Mouse (Mus musculus): ENCODE measurements at regions not wholly inside any gene's neighbourhood (a gene's known extent, or its start where the extent isn't known, plus 50 kb on each side); places are given as distances from the start of the nearest gene placed in this dataset.

DNA sequence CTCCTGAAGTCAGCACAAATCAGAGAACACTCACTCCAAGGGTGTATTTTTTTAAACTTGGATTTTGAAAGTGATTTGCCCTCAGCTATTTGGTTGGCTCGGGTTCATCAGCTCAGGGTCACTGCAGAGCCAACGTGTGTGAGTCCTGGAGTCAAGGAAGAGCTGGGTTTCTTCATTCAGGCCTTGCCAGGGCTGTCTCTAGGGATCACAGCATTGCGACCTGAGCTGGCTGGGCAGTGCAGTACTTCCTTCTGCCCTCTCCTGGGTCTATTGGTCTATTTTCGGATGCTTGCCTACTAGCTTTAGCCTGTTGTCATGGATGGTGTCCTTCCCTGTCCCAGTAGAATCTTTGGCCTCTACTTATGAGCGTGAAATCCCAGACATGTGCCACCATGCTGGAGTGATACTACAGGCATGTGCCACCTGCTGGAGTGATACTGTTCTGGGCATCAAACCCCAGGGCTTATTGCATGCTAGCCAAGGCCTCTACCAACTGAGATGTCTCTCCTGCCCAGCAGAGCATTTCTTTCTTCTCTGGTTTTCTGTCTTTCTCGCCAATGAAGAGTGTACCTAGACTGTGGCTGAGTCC is 211.7 kb upstream of the Rbfox1 start:
- DNase-seq (ENCODE audit: low spot score): no peak

DNA sequence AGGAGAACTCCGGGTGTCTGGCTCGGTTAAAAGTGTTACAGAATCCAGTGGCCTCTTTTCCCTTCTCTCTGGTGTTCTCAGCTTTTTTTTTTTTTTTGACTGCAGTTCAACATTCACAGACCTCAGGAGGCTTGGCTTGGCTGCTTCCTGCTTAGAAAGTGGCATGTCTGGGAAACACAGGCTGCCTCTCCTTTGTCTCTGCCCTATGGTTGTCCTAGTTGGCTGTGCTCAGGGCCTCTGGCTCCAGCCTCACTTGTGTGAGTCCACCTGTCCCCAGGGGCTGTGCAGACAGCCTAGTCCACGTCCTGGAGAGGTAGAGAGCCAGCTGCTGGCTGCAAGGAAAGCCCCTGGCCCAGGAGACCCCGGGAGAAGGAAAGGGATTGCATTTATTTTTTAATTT is 212.3 kb upstream of the Rbfox1 start:
- no peak for DNase-seq (ENCODE audit: low spot score)

DNA sequence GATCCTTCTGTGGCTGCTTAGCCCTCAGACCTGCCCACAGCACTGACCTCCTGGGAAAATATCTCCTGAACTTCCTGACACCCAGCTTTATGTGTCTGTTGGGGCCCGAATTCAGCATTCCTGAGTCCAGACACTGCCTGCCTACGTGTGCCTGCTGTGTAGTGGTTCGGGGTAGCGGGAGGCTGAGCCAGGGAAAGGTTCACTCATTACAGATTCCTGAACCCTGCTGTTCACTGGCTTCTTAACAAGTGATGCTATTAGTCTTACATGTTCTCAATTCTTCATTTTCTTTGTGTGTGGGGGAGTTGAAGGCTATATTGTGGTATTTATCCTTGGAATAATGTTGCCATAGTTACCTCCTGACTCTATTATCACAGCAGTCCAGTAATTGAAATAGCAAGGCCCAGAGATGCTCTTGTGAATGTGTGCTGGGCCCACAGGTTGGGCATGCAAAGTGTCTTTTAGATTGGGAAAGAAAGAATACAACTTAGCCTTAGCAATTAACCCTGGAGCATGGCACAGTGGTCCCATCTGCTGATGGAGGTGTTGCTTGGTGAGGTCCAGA is 216.7 kb upstream of the Rbfox1 start:
- no peak for DNase-seq (ENCODE audit: low spot score)

DNA sequence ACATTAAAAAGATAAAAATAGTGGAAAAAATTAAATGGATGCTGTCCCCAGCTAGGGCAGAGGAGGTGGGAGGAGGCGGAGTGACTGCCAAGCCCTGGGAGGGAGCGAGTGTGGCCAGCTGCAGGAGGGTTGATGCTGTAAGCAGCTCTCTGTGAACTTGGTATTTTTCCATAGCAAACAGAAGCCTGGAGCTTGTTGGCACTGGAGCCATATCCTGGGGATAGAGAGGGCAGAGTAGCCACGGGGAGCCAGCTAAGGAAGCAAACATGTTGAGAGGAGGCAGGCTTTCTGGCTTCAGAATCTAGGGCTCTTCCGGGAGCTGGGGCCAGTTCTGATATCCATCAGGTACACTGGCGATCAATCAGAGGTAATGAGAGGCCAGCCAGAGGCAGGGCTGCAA is 223.2 kb upstream of the Rbfox1 start:
- DNase-seq (ENCODE audit: low spot score): no peak

DNA sequence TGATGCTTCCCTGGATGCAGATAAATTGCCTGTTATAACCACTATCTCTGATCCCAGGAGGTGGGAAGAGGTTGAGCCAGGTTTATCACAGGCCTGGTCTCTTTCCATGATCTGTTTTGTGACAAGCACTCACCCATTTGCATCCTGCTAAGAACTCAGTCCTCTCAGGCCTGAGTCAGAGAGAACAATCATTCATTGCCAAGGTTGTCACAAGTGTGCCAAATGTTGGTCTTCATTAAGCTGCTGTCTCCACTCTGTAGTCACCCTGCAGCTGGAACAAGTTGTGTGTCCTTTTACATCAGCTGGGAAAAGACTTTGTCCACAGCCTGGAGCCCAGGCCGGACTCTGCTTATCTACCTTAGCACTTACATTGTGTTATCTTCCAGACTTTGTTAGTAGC is 233.6 kb upstream of the Rbfox1 start:
- no peak for DNase-seq (ENCODE audit: low spot score)

DNA sequence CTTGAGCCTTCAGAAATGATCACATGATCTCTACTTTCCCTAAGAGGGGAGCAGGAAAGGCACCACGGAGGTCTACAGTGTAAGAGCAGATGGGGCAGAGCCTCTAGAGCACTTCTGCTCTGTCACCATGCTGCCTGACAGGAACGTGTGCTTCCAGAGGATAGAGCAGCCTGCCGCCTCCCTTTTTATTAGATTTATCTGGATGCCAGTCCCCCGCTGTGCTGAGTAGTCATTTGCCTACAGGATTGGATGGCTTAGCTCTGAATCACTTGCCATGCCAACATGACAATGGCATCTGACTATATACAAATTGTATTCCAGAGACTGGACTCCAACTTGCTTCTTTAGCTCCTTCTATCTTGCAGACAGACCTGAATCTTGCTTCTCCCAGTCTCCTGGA is 234.2 kb upstream of the Rbfox1 start:
- DNase-seq (ENCODE audit: low spot score): no peak

DNA sequence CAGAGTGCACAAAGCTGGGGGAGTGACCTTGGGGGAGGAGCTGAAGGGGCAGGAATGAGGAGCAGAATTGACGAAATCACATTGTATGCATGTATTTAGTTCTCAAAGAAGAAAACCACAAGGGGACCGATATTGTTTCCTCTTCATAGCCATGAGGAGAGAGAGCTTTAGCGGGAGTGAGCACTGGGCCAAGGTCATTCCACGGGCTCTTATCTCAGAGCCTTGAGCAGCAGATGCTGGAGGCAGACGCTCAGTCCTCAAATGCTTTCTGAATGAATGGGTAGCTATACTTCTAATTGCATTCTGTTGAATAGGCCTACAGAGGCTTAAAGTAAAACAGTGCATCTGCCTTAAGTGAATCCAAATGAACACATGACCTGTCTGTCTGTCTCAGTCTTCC is 245.2 kb upstream of the Rbfox1 start:
- DNase-seq (ENCODE audit: low spot score): no peak

DNA sequence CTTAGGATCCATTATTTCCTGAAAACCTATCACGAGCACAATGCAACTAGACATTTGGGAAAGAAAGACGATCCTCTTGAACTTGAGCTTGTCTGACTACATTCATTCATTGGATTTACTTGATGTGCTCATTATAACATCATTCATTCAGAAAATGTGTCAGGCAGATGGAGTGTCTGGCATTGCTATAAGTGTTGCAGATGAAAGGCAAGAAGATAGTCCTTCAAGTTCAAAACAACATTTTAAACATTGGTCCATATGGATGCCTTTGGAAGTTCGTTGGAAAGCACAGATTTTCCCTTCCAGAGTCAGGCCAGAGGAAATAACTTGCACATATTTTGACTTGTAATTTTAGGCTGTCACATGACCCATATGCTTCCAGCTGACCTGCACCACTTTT is 255.2 kb upstream of the Rbfox1 start:
- no peak for DNase-seq (ENCODE audit: low spot score)

DNA sequence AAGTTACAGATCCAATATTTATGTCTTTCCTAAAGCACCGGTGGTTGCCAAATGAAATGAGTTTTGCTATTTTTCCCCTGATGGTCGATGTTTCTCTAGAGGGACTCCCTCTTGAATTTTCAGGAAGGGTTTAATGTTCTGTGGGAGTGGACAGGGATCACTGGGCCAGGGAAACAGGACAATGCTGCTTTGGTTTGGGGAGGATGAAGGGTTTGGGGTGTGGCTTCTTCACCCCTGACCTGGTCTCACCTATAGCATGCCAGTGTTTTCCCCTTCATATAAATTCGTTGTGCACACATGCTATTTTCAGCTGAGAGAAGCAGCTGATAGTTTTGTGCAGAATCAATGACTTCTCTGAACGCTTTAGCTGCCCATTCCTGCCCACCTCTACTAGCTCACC is 257.2 kb upstream of the Rbfox1 start:
- no peak for DNase-seq (ENCODE audit: low spot score)

DNA sequence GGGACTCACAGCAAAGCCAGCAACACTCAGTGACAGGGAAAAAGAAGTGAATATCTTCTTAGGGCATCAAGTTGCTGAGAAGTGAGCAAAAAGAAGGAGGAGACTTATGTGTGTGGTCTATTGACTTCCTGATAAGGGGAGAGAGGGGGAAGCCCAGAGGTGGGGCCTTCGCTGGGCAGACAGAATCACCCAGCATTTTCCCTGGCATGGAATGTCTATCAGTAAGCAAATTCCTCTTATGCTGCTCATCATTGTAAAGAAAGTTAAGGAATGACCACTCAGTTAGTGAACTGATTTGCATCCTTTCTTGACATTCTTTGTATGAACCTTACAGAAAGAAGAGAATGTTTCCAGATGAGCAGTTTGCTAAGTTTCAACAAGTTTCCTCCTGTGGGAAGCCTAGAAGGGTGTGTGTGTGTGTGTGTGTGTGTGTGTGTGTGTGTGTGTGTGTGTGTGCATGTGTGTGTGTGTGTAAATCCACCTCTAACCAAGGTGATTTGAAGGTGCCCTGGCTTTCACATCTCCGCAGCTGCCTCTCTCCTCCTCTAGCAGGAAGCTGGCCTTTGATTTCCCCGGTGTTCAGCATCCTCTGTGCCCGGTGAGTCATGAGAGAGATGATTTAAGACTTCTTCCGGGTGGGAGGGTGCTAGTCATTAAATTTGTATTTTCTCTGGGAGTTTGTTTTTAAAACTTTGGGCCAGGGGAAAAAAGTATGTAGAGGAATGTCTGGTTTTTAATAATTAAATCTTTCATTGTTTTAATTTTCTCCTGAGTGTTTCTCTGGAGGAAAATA is 257.8 kb upstream of the Rbfox1 start:
- DNase-seq (ENCODE audit: low spot score): no peak

DNA sequence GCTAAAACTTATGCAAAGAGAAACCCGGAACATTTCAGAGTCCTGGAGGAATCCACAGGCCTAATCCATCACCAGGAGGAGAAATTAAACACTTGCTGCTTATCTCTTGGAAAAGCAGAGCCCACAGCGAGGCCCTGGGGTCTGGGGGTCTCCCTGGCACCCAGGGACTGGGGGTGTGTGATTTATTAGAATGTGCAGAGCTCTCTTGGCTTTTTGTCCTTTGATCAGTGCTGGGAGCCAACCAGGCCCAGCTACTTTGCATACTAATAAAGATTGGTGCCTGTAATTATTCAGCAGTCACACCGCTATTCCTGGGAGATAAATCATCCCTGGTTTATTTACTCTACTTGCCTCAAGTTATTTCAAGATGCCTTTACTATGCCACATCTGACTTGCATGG is 260.0 kb upstream of the Rbfox1 start:
- DNase-seq (ENCODE audit: low spot score): no peak

DNA sequence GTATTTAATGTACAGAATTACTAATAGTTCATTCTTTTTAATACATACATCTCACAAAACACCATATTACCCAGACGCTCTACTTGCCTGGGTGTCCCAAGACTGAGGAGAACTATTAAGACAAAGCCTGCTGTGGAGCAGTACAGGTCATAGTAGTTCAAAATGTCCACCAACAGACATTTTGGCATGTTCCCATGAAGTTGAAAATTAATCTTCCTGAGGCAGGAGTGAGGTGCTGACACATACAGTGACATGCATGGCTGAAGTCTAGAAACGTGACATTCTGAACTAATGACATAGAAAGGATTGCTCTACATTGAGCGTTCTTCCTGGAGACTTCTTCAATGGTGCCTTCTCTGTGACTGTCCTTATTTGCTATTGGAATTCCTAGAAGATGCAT is 264.6 kb upstream of the Rbfox1 start:
- no peak for DNase-seq (ENCODE audit: low spot score)

DNA sequence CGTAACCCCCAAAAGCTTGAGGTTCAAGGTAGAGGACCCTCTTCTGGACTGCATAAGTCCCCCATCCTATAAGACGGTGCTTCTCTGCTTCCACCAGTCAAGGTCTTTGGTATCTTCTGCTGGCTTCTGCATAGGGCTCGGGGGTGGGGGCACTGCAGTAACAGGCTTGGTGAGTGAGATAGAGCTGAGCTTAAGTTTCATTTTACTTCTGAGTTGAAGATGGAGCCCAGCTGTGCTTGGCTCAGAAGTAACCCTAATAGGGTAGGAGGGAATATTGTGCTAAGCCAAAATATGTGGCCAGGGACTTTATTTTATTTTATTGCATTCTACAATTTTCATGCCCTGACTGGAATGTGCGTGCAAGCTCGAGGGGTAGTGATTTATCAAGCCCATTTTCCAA is 268.8 kb upstream of the Rbfox1 start:
- DNase-seq (ENCODE audit: low spot score): no peak

DNA sequence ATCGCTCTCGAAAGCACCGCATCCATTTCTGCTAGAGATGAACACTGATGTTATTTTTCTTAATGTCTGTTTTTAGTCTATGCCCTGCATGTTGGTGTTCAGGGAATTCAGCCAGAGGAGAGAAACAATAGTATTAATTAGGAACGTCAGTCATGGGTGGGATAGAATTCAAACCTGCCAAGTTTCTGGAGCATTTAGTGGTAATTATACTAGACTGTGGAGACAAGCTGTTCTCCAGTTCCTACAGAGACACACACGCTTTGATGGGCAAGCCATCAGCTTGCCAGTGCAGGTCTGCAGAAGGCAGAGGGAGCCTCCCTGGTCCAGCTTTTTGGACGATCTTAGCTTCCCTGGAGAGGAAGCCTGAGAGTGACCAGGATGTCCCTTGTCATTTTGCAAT is 289.8 kb upstream of the Rbfox1 start:
- DNase-seq (ENCODE audit: low spot score): no peak

DNA sequence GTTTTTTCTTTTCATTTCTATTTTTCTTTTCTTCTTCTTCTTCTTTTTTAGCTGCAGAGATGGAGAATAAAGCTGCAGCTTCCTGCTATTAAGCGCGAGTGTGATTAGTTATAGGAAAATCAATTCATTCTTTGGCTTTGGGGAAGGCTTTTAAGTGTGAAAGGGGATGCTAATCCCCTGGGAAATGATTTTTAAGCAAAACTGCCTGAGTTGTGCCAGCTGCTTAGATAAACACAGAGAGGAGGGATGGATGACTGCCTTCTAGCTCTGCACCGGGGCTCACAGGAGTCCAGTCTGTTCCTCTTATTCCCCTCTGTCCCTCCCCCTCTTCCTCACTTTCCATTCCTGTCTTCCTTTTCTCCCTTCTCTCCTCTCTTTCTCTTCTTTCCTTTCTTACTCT is 306.8 kb upstream of the Rbfox1 start:
- no peak for DNase-seq (ENCODE audit: low spot score)

DNA sequence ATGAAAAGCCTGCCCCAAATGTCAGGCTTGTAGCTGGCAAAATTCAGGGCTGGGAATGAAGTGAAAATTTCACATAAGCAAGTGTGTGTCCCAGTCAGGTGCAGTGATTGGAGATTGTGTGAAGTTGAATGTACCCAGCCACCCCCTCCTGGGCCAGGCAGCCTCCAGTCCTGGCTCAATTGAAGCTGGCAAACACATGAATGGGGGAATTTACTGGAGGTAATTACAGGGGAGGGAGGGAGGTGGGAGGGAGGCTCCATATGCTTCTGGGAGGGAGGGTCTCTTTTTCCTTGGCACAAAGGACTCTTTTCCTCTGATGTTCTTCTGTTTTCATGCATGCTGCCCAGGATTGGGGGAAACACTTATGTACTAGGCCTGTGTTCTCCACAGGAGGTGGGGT is 312.4 kb upstream of the Rbfox1 start:
- no peak for DNase-seq (ENCODE audit: low spot score)

DNA sequence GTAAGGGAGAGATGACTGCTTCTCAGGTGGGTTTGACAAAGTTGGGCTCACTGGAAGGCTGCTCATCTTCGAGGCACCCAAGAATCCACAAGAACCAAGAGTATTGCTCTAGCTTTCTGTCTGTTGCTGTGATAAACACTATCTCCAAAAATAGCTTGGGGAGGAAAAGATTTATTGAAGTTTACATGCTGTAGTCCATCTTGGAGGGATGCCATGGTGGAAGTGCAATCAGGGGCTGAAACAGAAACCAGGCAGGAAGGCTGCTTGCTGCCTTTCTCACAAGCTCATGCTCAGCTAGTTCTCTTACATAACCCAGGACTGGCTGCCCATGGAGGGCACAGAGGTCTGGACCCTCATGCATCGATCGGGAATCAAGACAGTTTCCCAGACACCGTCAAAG is 314.5 kb upstream of the Rbfox1 start:
- no peak for DNase-seq (ENCODE audit: low spot score)

DNA sequence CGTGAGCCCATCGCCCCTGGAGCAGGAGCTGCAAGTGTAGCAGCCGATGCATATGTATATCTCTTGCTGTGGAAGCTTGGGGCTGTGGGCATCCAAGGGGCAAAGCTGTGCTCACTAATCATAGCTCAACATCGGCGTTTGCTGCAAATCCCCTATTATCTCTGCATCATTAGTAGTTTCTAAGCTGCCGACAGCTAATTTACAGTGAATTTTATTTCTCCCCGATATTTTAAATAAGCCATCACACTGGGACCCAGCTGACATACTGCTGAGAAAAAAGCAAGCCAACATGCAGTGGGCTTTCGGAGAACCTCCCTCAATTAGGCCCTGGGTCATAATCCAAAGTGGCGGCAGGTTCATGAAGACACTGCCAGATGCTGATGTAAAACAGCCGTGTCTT is 313.3 kb upstream of the Eef2kmt start:
- DNase-seq (ENCODE audit: low spot score): no peak

DNA sequence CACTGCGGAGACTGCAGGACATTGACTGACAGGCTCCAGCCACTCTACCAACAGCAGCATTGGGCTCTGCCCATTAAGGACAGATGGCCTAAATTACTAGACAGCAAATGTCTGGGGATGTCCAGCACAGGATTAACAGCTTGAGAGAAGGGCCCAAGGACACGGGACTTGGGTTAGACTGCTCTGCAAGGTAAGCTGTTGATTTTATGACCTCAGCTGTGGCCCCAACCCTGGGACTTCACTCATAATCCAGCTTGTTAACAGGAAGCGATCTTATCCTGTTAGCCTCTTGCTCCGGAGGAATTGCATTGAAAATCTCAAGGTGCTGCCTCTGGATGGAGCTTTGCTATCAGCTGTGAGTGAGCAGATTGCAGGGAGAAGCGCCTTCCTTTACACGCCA is 293.2 kb upstream of the Eef2kmt start:
- no peak for DNase-seq (ENCODE audit: low spot score)

DNA sequence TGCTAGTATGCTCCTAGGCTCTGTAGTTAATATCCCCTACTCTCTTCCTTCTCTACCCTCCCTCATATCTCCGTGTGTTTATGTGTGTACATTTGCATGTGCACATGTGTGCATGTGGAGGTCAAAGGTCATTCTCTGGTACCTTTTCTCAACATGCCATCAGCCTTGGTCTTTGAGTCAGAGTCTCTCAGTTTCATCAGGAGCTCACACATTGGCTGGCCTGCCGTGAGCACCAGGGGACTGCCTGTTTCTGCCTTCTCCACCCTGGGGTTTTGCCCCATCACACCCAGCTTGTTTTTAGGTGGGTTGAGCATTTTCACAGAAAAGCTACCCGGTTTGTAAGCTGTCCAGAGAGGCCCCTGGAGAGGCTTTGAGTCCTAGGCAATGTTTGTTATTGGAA is 292.8 kb upstream of the Eef2kmt start:
- no peak for DNase-seq (ENCODE audit: low spot score)

DNA sequence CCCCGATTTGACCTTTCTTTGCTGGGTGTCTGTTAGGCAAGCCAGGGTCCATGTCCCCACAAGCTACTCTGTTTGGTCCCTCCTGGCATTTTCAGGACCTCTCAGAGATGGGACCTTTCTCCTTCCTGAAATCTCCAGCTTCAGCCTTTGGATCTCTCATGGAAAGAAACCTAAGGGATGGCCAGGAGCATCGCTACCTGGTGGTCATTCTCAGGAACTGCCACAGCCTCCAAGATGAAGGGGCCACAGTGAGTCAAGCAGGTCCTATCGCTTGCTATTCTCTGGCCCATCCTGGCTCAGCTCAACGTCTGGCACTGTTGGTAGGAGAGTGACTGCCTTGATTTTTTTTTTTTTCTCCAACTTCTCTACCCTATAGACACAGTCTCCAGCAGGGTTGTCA is 291.0 kb upstream of the Eef2kmt start:
- no peak for DNase-seq (ENCODE audit: low spot score)

DNA sequence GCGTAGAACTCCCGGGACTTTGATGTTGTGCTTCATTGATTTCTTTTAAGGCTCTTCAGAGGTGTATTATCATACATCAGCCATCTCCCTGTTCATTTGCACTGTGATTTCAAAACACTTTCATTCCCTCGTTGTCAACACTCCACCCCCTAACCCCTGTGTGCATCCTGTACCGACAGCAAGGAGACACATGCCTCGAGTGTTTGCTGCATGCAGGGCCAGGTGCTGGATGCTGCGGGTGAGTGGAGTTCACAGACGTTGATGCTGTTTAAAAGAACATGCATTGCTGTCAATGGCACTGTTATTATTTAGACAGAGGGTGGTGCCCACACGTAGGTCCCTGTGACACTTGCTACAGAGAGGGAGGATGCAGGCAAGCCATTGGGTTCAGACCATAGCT is 290.0 kb upstream of the Eef2kmt start:
- DNase-seq (ENCODE audit: low spot score): no peak

DNA sequence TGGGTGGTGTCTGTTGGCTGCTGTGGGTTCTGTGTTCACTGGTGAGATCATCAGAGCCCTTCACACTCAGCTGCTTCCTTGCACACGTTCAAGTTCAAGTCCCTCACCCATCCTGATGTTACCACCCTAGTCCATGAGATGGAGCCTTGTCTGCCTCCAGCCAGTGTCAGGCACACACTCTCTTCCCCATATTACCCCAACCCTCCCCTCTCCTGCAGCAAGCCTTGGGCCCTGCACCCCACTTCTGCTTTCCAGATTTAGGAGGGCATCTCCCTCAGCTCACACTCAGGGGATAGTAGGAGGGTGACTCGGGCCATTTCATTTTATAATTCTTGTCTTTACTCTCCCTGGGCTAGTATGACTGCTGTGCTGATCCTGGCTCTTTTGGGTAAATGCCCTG is 288.7 kb upstream of the Eef2kmt start:
- no peak for DNase-seq (ENCODE audit: low spot score)

Data from spleen, adult 12 weeks (tissue).